8 mouse cellular contexts compared by ENCODE assay signal in genomic region chr17:75931022-75931421, GRCm38 (mm10).
DNase-seq lines count a peak whose midpoint lies in the region; ATAC-seq and TF ChIP-seq lines count a peak whose summit lies in the region.

No protein-coding gene starts in this region.

- H3K4me2 ChIP-seq in hindbrain, embryonic 16.5 days (ENCODE audit: low read length) = no peak overlapping the region
- no peak overlapping the region for H3K4me2 ChIP-seq in limb, embryonic 14.5 days (replicated peaks; ENCODE audit: low read depth, low read length, severe bottlenecking)

- no peak for TF ChIP-seq POLR2A in limb, embryonic 14.5 days (IDR thresholded peaks at IDR 0.05; ENCODE audit: borderline replicate concordance, extremely low read depth, insufficient read depth, insufficient read length)

- 87% methylated on average over 1 of the region's 1 CpGs for WGBS in hindbrain, embryonic 10.5 days
- WGBS in hindbrain, embryonic 16.5 days = 67% methylated on average over 1 of the region's 1 CpGs
- WGBS in limb, embryonic 14.5 days = 59% methylated on average over 1 of the region's 1 CpGs

- no peaks in the 10 kb centered on the region for H3K36me3 ChIP-seq in hindbrain, embryonic 10.5 days
- no peaks in the 10 kb centered on the region for H3K36me3 ChIP-seq in hindbrain, embryonic 16.5 days (ENCODE audit: control insufficient read depth, insufficient read depth, low read length)
- H3K36me3 ChIP-seq in limb, embryonic 14.5 days (ENCODE audit: control insufficient read depth, insufficient read depth, low read length) = no peaks in the 10 kb centered on the region

- H3K4me3 ChIP-seq in hindbrain, embryonic 10.5 days = no peak overlapping the region
- H3K4me3 ChIP-seq in hindbrain, embryonic 16.5 days (ENCODE audit: low read length) = no peak overlapping the region
- H3K4me3 ChIP-seq in limb, embryonic 14.5 days (replicated peaks; ENCODE audit: low read length) = no peak overlapping the region

- H3K27me3 ChIP-seq in hindbrain, embryonic 10.5 days (ENCODE audit: insufficient read depth, poor library complexity, severe bottlenecking) = no peaks in the 10 kb centered on the region
- no peaks in the 10 kb centered on the region for H3K27me3 ChIP-seq in hindbrain, embryonic 16.5 days (replicated peaks; ENCODE audit: control insufficient read depth, insufficient read depth, low read length)
- H3K27me3 ChIP-seq in limb, embryonic 14.5 days (ENCODE audit: control insufficient read depth, insufficient read depth, low read length) = no peaks in the 10 kb centered on the region

- no peak overlapping the region for H3K27ac ChIP-seq in hindbrain, embryonic 10.5 days
- H3K27ac ChIP-seq in hindbrain, embryonic 16.5 days (ENCODE audit: low read depth, low read length) = no peak overlapping the region
- no peak overlapping the region for H3K27ac ChIP-seq in limb, embryonic 14.5 days (replicated peaks; ENCODE audit: low read depth, low read length)

- H3K9me3 ChIP-seq in hindbrain, embryonic 10.5 days = no peaks in the 10 kb centered on the region
- no peaks in the 10 kb centered on the region for H3K9me3 ChIP-seq in hindbrain, embryonic 16.5 days (ENCODE audit: control insufficient read depth, low read length)
- no peaks in the 10 kb centered on the region for H3K9me3 ChIP-seq in limb, embryonic 14.5 days (ENCODE audit: control insufficient read depth, low read length)

- H3K4me1 ChIP-seq in hindbrain, embryonic 10.5 days (replicated peaks) = no peaks in the 10 kb centered on the region
- H3K4me1 ChIP-seq in hindbrain, embryonic 16.5 days (ENCODE audit: control insufficient read depth, insufficient read depth, low read depth, low read length) = no peaks in the 10 kb centered on the region
- H3K4me1 ChIP-seq in limb, embryonic 14.5 days (ENCODE audit: control insufficient read depth, insufficient read depth, low read length) = no peaks in the 10 kb centered on the region

- peak; percentile 21 for DNase-seq in hindbrain, embryonic 10.5 days (ENCODE audit: low spot score)
- DNase-seq in A20 (ENCODE audit: low read depth, low spot score) (peak; percentile 32), R1 (ENCODE audit: low read depth, low spot score) (peak; percentile 63)
- peak; percentile 62 for DNase-seq in limb, embryonic 14.5 days (ENCODE audit: low spot score)
- DNase-seq in thymus, postnatal 10 days (ENCODE audit: low spot score in 2 of 2) = no peak

- ATAC-seq in hindbrain, embryonic 16.5 days = no peak
- peak; percentile 72 for ATAC-seq in granulocyte monocyte progenitor cell, adult 5-6 weeks (replicated peaks; ENCODE audit: poor library complexity, severe bottlenecking)
- ATAC-seq in limb, embryonic 14.5 days (ENCODE audit: low FRiP score, low read depth) = no peak; the same call in 1 of the 2 replicates
- ATAC-seq in activated CD4-positive, CD25-positive, alpha-beta regulatory T cell, adult 4 months = no peak

- no peak overlapping the region for H3K9ac ChIP-seq in hindbrain, embryonic 16.5 days (ENCODE audit: low read depth, low read length)
- no peak overlapping the region for H3K9ac ChIP-seq in limb, embryonic 14.5 days (ENCODE audit: low read depth, low read length, severe bottlenecking)

Comparison
In these comparisons a context has a peak if more than half of its experiments do, and no peak if none do; other contexts are left out.
1. DNase-seq: peak in hindbrain, embryonic 10.5 days (single experiment), A20 (single experiment), R1 (single experiment) and limb, embryonic 14.5 days (single experiment); none in thymus, postnatal 10 days (0 of 2).